Mouse (Mus musculus) heart, embryonic 11.5 days (tissue): ENCODE measurements around the gene Zfp207. TPM values are rescaled to one million over a fixed set of nuclear protein-coding genes. Genes with fewer than 3 reads are reported as not detected.
"Not testable (repeated sequence)": the region's sequence is repeated elsewhere in the genome, so short reads cannot be mapped to it uniquely, and the experiment has no call there.

Source experiments
- ATAC-seq: fragments of 200-750 bp; cut with Nextera tagmentation; replicated peaks from 2 replicates; pipeline ENCODE4 v1.8.0; 2017; ENCODE audit warnings: moderate library complexity; ENCODE audit not compliant: insufficient number of reproducible peaks, low FRiP score, low TSS enrichment
- H3K27ac ChIP-seq: fragments of 300-500 bp; sonication (generic); 2 replicates; pipeline ENCODE4 v1.5.1; 2014; ENCODE audit warnings: mild to moderate bottlenecking, low read depth, low read length
- H3K27me3 ChIP-seq: fragments of 300-500 bp; sonication (generic); 2 replicates; pipeline ENCODE4 v1.6.1; 2014; ENCODE audit warnings: mild to moderate bottlenecking, low read length, mixed read lengths; ENCODE audit not compliant: control insufficient read depth, insufficient read depth
- H3K36me3 ChIP-seq: fragments of 300-500 bp; sonication (generic); 2 replicates; pipeline ENCODE4 v1.6.1; 2014; ENCODE audit warnings: mild to moderate bottlenecking, low read length, moderate library complexity, mixed read lengths; ENCODE audit not compliant: control insufficient read depth, insufficient read depth
- H3K4me1 ChIP-seq: fragments of 300-500 bp; sonication (generic); 2 replicates; pipeline ENCODE4 v1.6.1; 2014; ENCODE audit warnings: low read length; ENCODE audit not compliant: control insufficient read depth, insufficient read depth
- H3K4me2 ChIP-seq: fragments of 300-500 bp; sonication (generic); 2 replicates; pipeline ENCODE4 v1.6.1; 2014; ENCODE audit warnings: mild to moderate bottlenecking, moderate library complexity
- H3K4me3 ChIP-seq: fragments of 300-500 bp; sonication (generic); 2 replicates; pipeline ENCODE4 v1.5.1; 2014; ENCODE audit warnings: low read depth, low read length
- H3K9ac ChIP-seq: fragments of 300-500 bp; sonication (generic); 2 replicates; pipeline ENCODE4 v1.6.1; 2014; ENCODE audit warnings: mild to moderate bottlenecking, low read depth, low read length, moderate library complexity
- H3K9me3 ChIP-seq: fragments of 300-500 bp; sonication (generic); replicated peaks from 2 replicates; pipeline ENCODE4 v1.6.1; 2016; ENCODE audit warnings: low read length; ENCODE audit not compliant: control insufficient read depth
- WGBS: fragments of 180-500 bp; shearing (Covaris S2); extraction: QIAGEN DNeasy Blood & Tissue Kit; methylation state at CpG from one replicate; pipeline ENCODE4 v1.1.7; 2014; ENCODE audit not compliant: insufficient replicate concordance; 5-methylcytosine and 5-hydroxymethylcytosine counted together
- polyA plus RNA-seq: library from polyadenylated mRNA; unstranded; fragments of >200 nt; fragmentation: Nextera tagmentation; extraction: Ambion mirVana; gene quantifications from 2 replicates; pipeline ENCODE4 v1.2.1, GENCODE M21; 2014

Zfp207 gene
- polyA plus RNA-seq, 1 experiment from 2014 or later: 189 TPM

DNA sequence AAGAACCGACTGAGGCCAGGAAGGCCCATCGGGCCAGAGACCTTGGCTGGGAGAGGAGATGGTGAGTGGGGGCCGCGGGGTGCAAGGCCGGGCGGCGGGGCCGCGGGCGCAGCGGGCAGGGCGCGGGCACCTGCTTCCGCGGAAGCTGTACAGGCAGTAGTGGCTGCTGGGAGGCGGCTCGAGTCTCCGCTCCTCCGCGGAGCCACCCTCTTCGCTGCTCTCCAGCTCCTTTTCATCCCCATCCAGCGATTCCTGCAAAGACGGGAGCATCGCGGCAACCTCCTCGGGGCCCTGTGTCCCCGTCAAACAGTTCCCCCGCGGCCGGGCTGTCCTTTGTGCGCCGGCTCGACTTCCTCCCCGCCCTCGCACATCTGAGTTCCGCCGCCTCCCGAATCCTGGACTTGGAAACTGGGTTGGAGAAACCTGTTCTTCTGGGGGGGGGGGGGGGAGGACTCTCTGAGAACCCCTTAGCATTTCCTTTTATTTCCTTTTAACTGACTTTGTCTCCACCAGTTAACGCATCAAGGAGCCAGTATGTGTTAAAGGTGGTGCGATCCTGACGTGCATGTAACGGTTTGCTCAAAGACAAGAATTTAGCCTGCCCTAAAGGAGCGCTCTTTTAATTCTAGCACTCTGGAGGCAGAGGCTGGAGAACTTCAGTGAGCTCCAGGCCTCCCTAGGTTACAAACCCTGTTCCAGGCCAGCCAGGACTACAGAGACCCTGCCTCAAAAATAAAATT is 5.2 kb upstream of the Zfp207 start, which contains the start of gene 5730455P16Rik:
Gene 5730455P16Rik, minus strand, starts transcription at position 323 of the 740 bp plus-strand sequence.
- H3K27ac ChIP-seq: peak within 1 kb of the TSS; percentile 80
- H3K9me3 ChIP-seq: no peaks in the 10 kb centered on the region
- H3K4me2 ChIP-seq: peak within 1 kb of the TSS; percentile 89
- H3K9ac ChIP-seq: peak within 1 kb of the TSS; percentile 96
- H3K4me1 ChIP-seq: no peaks in the 10 kb centered on the region
- peak within 1 kb of the TSS; percentile 90 for H3K4me3 ChIP-seq
- peak; percentile 52 for ATAC-seq
- no peaks in the 10 kb centered on the region for H3K27me3 ChIP-seq
- 3% methylated on average over 33 of the region's 43 CpGs for WGBS
- no peaks in the 10 kb centered on the region for H3K36me3 ChIP-seq

DNA sequence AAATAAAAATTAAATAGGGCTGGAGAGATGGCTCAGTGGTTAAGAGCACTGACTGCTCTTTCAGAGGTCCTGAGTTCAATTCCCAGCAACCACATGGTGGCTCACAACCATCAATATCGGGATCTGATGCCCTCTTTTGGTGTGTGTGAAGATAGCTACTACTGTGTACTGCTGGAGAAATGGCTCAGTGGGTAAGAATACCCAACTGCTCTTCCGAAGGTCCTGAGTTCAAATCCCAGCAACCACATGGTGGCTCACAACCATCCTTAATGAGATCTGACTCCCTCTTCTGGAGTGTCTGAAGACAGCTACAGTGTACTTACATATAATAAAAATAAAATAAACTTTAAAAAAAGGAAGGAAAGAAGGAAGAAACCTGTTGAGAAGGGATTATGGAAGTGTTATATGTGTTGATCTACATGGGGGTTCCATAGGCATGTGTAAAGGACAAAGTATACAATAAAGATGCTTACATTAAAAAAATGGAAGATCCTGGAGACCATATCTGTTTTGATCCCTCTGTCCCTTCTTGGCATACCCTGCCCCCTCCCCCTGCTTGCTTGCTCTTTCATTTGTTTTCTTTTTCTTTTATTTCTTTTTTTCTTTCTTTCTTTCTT is 4.5 kb upstream of the Zfp207 start:
- H3K9me3 ChIP-seq, H3K36me3 ChIP-seq, H3K27ac ChIP-seq, ATAC-seq, H3K4me1 ChIP-seq, H3K27me3 ChIP-seq: not testable (repeated sequence)
- peak overlapping the region; percentile 89 for H3K4me2 ChIP-seq
- 63% methylated on average over 2 of the region's 2 CpGs for WGBS
- H3K9ac ChIP-seq: peak overlapping the region; percentile 96; the same call in 1 of the 2 replicates
- peak overlapping the region; percentile 90 for H3K4me3 ChIP-seq

DNA sequence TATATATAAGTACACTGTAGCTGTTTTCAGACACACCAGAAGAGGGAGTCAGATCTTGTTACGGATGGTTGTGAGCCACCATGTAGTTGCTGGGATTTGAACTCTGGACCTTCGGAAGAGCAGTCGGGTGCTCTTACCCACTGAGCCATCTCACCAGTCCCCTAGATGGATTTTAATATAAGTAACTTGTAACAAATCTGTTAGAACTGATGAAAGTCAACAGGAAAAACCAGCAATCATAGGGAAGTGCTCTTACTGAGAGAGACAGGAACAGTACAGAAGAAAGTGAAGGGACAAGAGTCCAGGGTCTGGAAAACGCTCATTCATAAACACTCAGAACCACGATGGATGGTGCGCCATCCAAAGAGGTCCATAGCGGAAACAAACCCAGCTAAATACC is 3.9 kb upstream of the Zfp207 start:
- H3K4me3 ChIP-seq, H3K27ac ChIP-seq, H3K27me3 ChIP-seq, ATAC-seq, H3K9me3 ChIP-seq, H3K9ac ChIP-seq, H3K4me2 ChIP-seq, H3K4me1 ChIP-seq, H3K36me3 ChIP-seq: not testable (repeated sequence)
- 92% methylated on average over 7 of the region's 7 CpGs for WGBS

DNA sequence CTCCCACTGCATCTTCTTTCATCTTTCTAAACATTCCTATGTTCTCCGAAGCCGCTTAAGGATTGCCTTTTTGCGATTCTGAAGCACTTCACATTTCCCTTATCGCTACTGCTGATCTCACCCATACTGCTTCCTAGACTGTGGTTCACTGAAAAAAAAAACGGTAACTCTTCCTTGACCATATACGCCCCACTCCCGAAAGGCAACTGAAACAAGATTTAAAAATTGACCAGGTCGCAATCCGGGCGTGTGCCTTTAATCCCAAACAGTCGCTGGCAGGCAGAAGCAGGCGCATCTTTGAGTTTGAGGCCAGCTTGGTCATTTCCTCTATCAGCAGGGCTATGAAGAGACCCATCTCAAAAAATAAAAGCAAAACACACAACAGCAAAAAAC is 457 bp upstream of the Zfp207 start:
- 5% methylated on average over 12 of the region's 12 CpGs for WGBS
- Histone ChIP-seq H3K4me3 (peak overlapping the region; percentile 98), H3K4me2 (peak overlapping the region; percentile 81), H3K36me3 (no peaks in the 10 kb centered on the region), H3K9ac (peak overlapping the region; percentile 100), H3K4me1 (peaks cover 7% of the 10 kb centered on the region), H3K27ac (peak overlapping the region; percentile 94), H3K27me3 (no peaks in the 10 kb centered on the region), H3K9me3 (no peaks in the 10 kb centered on the region)
- no peak for ATAC-seq

DNA sequence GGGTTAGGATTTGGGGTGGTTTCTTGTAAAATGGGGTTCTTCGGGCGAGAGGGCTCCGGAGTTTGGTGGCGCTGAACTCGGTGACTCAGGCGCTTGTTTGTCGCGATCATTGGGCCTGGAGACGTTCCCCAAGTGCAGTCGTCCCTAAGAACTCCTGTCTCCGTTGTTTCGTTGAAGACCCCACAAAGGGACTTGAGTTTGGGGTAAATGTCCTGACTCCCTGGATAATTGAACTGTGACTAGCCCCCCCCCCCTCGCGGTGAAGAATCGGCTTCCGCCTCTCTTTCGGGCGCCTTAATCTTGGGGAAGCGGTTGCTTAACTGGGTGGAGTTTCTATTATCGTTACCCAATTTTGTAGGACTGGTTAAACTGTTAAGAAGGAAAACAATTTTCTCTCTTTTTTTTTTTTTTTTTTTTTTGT is 557 bp downstream of the Zfp207 start:
- H3K9me3 ChIP-seq: no peaks in the 10 kb centered on the region
- peaks cover 7% of the 10 kb centered on the region for H3K4me1 ChIP-seq
- 0% methylated on average over 20 of the region's 20 CpGs for WGBS
- H3K4me2 ChIP-seq: no peak overlapping the region
- H3K27me3 ChIP-seq: no peaks in the 10 kb centered on the region
- peak overlapping the region; percentile 94 for H3K27ac ChIP-seq
- H3K36me3 ChIP-seq: peaks cover 9% of the 10 kb centered on the region; the same call in 1 of the 2 replicates
- peak overlapping the region; percentile 100 for H3K9ac ChIP-seq
- peak overlapping the region; percentile 98 for H3K4me3 ChIP-seq
- ATAC-seq: no peak

DNA sequence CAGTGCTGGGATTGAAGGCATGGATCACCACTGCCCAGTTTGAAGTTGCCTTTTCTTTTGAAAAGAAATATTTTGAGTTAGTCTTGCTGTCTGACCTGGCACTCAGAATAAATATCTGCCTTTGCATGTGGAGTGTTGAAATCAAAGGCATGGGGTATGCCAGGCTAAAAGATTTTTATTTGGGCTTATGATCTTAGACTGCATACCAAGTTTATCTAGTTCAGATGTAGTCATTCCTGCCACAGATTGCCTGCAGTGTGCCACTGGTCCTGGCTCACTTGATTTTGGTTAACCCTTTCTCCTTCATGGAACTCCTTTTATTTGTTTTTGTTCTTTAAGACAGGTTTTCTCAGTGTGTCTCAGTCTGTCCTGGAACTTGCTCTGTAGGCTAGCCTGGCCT is 1.4 kb downstream of the Zfp207 start:
- ATAC-seq: no peak
- Histone ChIP-seq H3K9me3 (no peaks in the 10 kb centered on the region), H3K4me2 (peak overlapping the region; percentile 89), H3K4me1 (peaks cover 7% of the 10 kb centered on the region), H3K27me3 (no peaks in the 10 kb centered on the region), H3K36me3 (peaks cover 14% of the 10 kb centered on the region), H3K4me3 (peak overlapping the region; percentile 98), H3K9ac (peak overlapping the region; percentile 60), H3K27ac (no peak overlapping the region)

DNA sequence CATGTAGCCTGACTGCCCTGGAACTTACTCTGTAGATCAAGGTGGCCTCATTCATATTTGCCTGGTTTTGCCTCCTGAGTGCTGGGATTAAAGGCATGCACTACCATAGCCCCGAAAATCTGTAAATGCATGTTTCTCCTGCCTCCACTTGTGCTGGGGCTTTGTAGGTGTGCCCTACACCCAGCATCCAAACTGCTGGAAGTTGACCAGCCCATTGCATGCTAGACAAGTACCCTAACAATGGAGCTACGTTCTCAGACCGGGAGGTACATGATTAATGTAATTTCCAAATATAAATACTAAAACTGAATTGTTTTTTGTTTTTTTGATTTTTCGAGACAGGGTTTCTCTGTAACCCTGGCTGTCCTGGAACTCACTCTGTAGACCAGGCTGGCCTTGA is 2.0 kb downstream of the Zfp207 start:
- Histone ChIP-seq H3K4me1 (peaks cover 7% of the 10 kb centered on the region), H3K9ac (peak overlapping the region; percentile 60), H3K4me2 (peak overlapping the region; percentile 89), H3K4me3 (peak overlapping the region; percentile 98), H3K27me3 (no peaks in the 10 kb centered on the region), H3K27ac (no peak overlapping the region), H3K9me3 (no peaks in the 10 kb centered on the region), H3K36me3 (peaks cover 14% of the 10 kb centered on the region)
- ATAC-seq: no peak
- WGBS: 59% methylated on average over 4 of the region's 4 CpGs

DNA sequence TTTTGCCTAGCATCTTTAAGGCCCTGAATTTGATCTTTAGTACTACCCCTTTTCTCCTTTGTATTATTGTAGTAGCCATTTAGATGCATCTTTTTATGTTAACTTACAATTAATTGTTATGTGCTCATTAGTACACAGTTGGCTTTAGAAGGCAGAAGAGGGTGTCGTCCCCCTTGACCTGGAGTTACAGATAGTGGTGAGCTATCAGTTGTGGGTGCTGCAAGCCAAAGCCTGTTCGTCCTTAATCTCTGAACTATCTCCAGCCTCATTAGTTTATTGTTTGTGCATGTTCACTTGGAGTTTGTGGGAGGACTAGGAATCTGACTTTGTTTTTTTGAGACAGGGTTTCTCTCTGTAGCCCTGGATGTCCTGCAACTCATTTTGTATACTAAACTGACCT is 3.7 kb downstream of the Zfp207 start:
- H3K36me3 ChIP-seq: peaks cover 18% of the 10 kb centered on the region
- H3K4me1 ChIP-seq: peaks cover 7% of the 10 kb centered on the region
- peak overlapping the region; percentile 34 for H3K4me2 ChIP-seq
- H3K27me3 ChIP-seq: no peaks in the 10 kb centered on the region
- no peaks in the 10 kb centered on the region for H3K9me3 ChIP-seq
- 52% methylated on average over 2 of the region's 2 CpGs for WGBS
- ATAC-seq: no peak
- H3K4me3 ChIP-seq: 0 out of 2 replicates have a peak overlapping the region, but pooled peaks have one; percentile 8
- no peak overlapping the region for H3K9ac ChIP-seq
- H3K27ac ChIP-seq: no peak overlapping the region
